Mouse (Mus musculus) forebrain, postnatal 0 days (tissue): Measurements from ENCODE around the gene Olfr669. TPM values are rescaled to one million over a fixed set of nuclear protein-coding genes. Genes with fewer than 3 reads are reported as not detected.
"Not testable (repeated sequence)": the region's sequence is repeated elsewhere in the genome, so short reads cannot be mapped to it uniquely, and the experiment has no call there.

Source experiments
- ATAC-seq: fragments of 200-750 bp; cut with Nextera tagmentation; 2 replicates; pipeline ENCODE4 v1.8.0; 2017; ENCODE audit warnings: mild to moderate bottlenecking, moderate library complexity
- DNase-seq: peaks from one replicate; pipeline ENCODE4 v3.0.0-alpha.2; 2015
- H3K27ac ChIP-seq: fragments of 300-500 bp; sonication (generic); 2 replicates; pipeline ENCODE4 v1.5.1; 2014; ENCODE audit warnings: low read depth, mild to moderate bottlenecking, antibody characterized with exemption, low read length, moderate library complexity, mixed read lengths
- H3K27me3 ChIP-seq: fragments of 300-500 bp; sonication (generic); 2 replicates; pipeline ENCODE4 v1.6.1; 2014; ENCODE audit warnings: mild to moderate bottlenecking, low read length, mixed read lengths; ENCODE audit not compliant: insufficient read depth
- H3K36me3 ChIP-seq: fragments of 300-500 bp; sonication (generic); 2 replicates; pipeline ENCODE4 v1.6.1; 2014; ENCODE audit warnings: mild to moderate bottlenecking, moderate library complexity; ENCODE audit not compliant: insufficient read depth
- H3K4me1 ChIP-seq: fragments of 300-500 bp; sonication (generic); 2 replicates; pipeline ENCODE4 v1.6.1; 2014; ENCODE audit warnings: antibody characterized with exemption; ENCODE audit not compliant: insufficient read depth
- H3K4me2 ChIP-seq: fragments of 300-500 bp; sonication (generic); 2 replicates; pipeline ENCODE4 v1.6.1; 2014; ENCODE audit warnings: low read depth, mild to moderate bottlenecking, moderate library complexity
- H3K4me3 ChIP-seq: fragments of 300-500 bp; sonication (generic); 2 replicates; pipeline ENCODE4 v1.5.1; 2014; ENCODE audit warnings: low read depth, low read length, mixed read lengths
- H3K9ac ChIP-seq: fragments of 300-500 bp; sonication (generic); 2 replicates; pipeline ENCODE4 v1.6.1; 2014; ENCODE audit warnings: mild to moderate bottlenecking
- H3K9me3 ChIP-seq: fragments of 300-500 bp; sonication (generic); 2 replicates; pipeline ENCODE4 v1.6.1; 2016; ENCODE audit warnings: low read length
- CTCF ChIP-seq: sonication (generic); IDR thresholded peaks from 2 replicates; pipeline ENCODE4 v1.5.1; 2016; ENCODE audit warnings: antibody characterized with exemption, control low read depth, low read depth
- WGBS: fragments of 180-500 bp; shearing (Covaris S2); extraction: QIAGEN DNeasy Blood & Tissue Kit; methylation state at CpG from one replicate; pipeline ENCODE4 v1.1.7; 2014; 5-methylcytosine and 5-hydroxymethylcytosine counted together
- polyA plus RNA-seq: library from polyadenylated mRNA; unstranded; fragments of >200 nt; fragmentation: Nextera tagmentation; extraction: Ambion mirVana; gene quantifications from 2 replicates; pipeline ENCODE4 v1.2.1, GENCODE M21; 2015
- total RNA-seq: library from RNA; depleted of rRNA; stranded (reverse); fragments of >200 nt; gene quantifications from 2 replicates; pipeline ENCODE4 v1.2.3, GENCODE M21; 2014; rRNA removed

The Olfr669 gene
- total RNA-seq = not detected in 2 replicates
- polyA plus RNA-seq = not detected in 2 replicates

DNA sequence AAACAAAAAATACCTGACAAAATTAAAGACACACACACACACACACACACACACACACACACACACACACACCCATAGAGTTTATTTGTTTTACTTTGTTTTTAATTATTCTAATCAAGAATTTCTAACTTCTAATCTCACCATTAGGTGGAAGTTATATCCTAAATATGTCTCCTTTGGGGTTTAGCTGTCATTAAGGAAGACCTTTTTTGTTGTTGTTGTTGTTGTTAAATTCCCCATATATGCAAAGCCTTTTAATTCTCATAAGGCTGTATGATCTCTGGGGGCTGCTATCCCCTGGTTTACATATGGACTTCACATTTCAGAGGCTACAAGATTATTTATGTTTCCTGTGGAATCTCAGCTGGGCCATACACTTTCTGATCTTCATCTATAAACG, at the start of gene Olfr669:
Gene Olfr669, plus strand, starts transcription at position 301 of the 400 bp plus-strand sequence.
- ATAC-seq (no peak), DNase-seq (no peak)
- Histone ChIP-seq H3K4me3 (no peak within 1 kb of the TSS), H3K9ac (no peak within 1 kb of the TSS), H3K4me2 (no peak within 1 kb of the TSS), H3K27me3 (no peaks in the 10 kb centered on the region), H3K9me3 (no peaks in the 10 kb centered on the region), H3K27ac (no peak within 1 kb of the TSS), H3K36me3 (no peaks in the 10 kb centered on the region), H3K4me1 (no peaks in the 10 kb centered on the region)
- WGBS = 90% methylated on average over 1 of the region's 1 CpGs
- TF ChIP-seq CTCF = no peak

- no peak within 1 kb of the TSS for H3K9ac ChIP-seq
- TF ChIP-seq CTCF = no peak
- no peaks in the 10 kb centered on the region for H3K4me1 ChIP-seq
- DNase-seq (no peak), ATAC-seq (no peak)
- H3K27ac ChIP-seq = no peak within 1 kb of the TSS
- H3K27me3 ChIP-seq = no peaks in the 10 kb centered on the region
- no peaks in the 10 kb centered on the region for H3K36me3 ChIP-seq
- no peaks in the 10 kb centered on the region for H3K9me3 ChIP-seq
- H3K4me2 ChIP-seq = no peak within 1 kb of the TSS
- H3K4me3 ChIP-seq = no peak within 1 kb of the TSS
- WGBS = 87% methylated on average over 2 of the region's 2 CpGs
These were observed 38.2 kb upstream of the Olfr669 start, which contains the start of gene Olfr666 for GRCm38 (mm10) chr7:104895852-104896251. Olfr666 (minus strand) TSS chr7:104895952.

DNA sequence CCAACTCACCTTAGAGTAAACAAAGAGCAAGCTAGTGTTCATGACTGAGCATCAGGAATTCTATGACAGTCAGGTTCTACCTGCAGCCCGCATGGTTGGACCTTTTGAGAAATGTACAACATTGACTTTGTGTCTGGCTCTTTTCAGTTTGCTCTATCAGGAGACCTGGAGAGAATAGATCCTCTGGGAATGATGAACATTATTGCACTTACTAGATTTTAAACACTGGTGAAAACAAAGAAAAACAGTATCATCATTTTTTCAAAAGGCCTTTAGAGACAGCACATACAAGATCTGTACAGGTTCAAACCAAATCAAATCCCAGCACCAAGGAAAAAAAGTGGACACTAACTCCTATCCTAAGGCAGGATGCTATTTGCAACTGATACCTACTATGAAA, 12.7 kb upstream of the Olfr669 start, which contains the start of gene Olfr667:
Gene Olfr667, minus strand, starts transcription at position 101 of the 400 bp plus-strand sequence.
- WGBS = 92% methylated on average over 1 of the region's 1 CpGs
- Histone ChIP-seq H3K27me3 (no peaks in the 10 kb centered on the region), H3K4me1 (no peaks in the 10 kb centered on the region), H3K9me3 (no peaks in the 10 kb centered on the region), H3K9ac (no peak within 1 kb of the TSS), H3K27ac (no peak within 1 kb of the TSS), H3K36me3 (no peaks in the 10 kb centered on the region), H3K4me3 (no peak within 1 kb of the TSS), H3K4me2 (no peak within 1 kb of the TSS)
- DNase-seq (no peak), ATAC-seq (no peak)
- no peak for TF ChIP-seq CTCF

GRCm38 (mm10) chr7:104927957-104928356, 6.1 kb upstream of the Olfr669 start, which contains the start of gene Olfr668:
Olfr668 (minus strand) TSS chr7:104928057.
- Histone ChIP-seq H3K9me3 (no peaks in the 10 kb centered on the region), H3K9ac (no peak within 1 kb of the TSS), H3K27ac (no peak within 1 kb of the TSS), H3K27me3 (no peaks in the 10 kb centered on the region), H3K4me3 (no peak within 1 kb of the TSS), H3K4me2 (no peak within 1 kb of the TSS), H3K36me3 (no peaks in the 10 kb centered on the region), H3K4me1 (no peaks in the 10 kb centered on the region)
- WGBS = 81% methylated on average over 1 of the region's 1 CpGs
- no peak for TF ChIP-seq CTCF
- DNase-seq = no peak
- ATAC-seq = no peak

DNA sequence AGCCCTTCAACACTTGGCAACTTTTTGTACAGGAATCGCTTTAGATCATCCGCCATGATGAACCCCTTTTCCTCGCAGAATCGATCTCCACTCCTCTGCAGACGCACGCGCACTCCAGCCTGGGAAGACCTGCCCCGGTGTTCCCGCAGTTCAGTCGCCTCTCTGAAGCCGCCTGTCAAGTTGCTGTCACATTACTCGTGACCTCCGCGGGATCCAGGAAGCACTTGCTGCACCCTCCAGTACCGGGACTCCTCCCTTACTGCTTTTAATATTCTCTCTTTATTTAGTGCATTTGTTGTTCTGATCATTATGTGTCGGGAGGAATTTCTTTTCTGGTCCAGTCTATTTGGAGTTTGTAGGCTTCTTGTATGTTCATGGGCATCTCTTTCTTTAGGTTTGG, 16.2 kb downstream of the Olfr669 start:
- WGBS = 94% methylated on average over 16 of the region's 16 CpGs
- DNase-seq, H3K4me2 ChIP-seq, ATAC-seq, H3K27me3 ChIP-seq, H3K27ac ChIP-seq, H3K4me3 ChIP-seq, H3K36me3 ChIP-seq, H3K4me1 ChIP-seq, H3K9me3 ChIP-seq, H3K9ac ChIP-seq: not testable (repeated sequence)

DNA sequence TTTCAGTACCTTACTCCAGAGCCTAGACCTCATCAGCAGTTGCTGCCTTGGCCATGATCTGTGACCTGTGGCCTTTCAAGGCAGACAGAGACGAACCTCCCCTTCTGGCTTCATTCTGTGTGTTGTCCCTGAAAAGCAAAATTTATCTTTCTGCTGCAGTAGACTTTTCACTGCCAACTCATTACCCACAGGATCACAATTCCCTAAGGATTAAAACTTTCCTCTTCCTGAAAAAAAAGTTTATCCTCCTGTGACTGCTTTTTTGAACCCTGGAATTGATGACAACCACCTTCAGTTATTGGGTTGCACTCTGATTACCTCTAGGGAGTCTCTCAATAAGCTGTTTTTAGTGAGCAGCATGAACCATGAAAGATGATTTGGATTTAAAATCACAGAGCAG, 28.5 kb downstream of the Olfr669 start, which contains the start of gene Olfr670:
Gene Olfr670, minus strand, starts transcription at position 101 of the 400 bp plus-strand sequence.
- TF ChIP-seq CTCF = no peak
- no peak for ATAC-seq
- no peaks in the 10 kb centered on the region for H3K27me3 ChIP-seq
- no peak within 1 kb of the TSS for H3K27ac ChIP-seq
- WGBS = 63% methylated on average over 1 of the region's 1 CpGs
- no peaks in the 10 kb centered on the region for H3K9me3 ChIP-seq
- no peak within 1 kb of the TSS for H3K9ac ChIP-seq
- no peak within 1 kb of the TSS for H3K4me2 ChIP-seq
- no peak within 1 kb of the TSS for H3K4me3 ChIP-seq
- no peaks in the 10 kb centered on the region for H3K36me3 ChIP-seq
- no peaks in the 10 kb centered on the region for H3K4me1 ChIP-seq
- DNase-seq = no peak

DNA sequence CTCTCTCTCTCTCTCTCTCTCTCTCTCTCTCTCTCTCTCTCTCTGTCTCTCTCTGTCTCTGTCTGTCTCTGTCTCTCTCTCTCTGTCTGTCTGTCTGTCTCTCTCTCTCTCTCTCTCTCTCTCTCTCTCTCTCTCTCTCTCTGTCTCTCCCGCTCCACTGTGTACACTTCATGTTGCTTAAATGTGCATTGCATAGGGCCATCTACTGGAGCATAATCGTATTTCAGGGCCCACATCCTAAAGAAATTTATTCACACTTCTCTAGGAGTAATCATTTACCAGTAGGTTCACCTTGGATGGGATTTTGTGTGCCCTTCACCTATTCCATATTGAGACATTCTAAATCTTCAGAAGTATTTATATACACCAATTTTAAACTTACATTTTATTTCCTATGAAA, 38.5 kb downstream of the Olfr669 start:
- not testable (repeated sequence) for H3K36me3 ChIP-seq, H3K27ac ChIP-seq, H3K4me2 ChIP-seq, H3K9ac ChIP-seq, DNase-seq, H3K27me3 ChIP-seq, ATAC-seq, H3K4me3 ChIP-seq, H3K4me1 ChIP-seq, H3K9me3 ChIP-seq
- WGBS = 78% methylated on average over 2 of the region's 2 CpGs
